Mouse (Mus musculus) lung, embryonic 16.5 days (tissue): ENCODE results near the gene Gm14151. TPM values are rescaled to one million over a fixed set of nuclear protein-coding genes. Genes with fewer than 3 reads are reported as not detected.
"Not testable (repeated sequence)": the region's sequence is repeated elsewhere in the genome, so short reads cannot be mapped to it uniquely, and the experiment has no call there.

Source experiments
- ATAC-seq: fragments of 200-750 bp; cut with Nextera tagmentation; 2 replicates; pipeline ENCODE4 v1.8.0; 2017; ENCODE audit warnings: low read depth, mild to moderate bottlenecking, moderate library complexity
- H3K27ac ChIP-seq: fragments of 300-500 bp; sonication (generic); 2 replicates; pipeline ENCODE4 v1.5.1; 2014; ENCODE audit warnings: mild to moderate bottlenecking, control low read depth, low read length
- H3K27me3 ChIP-seq: fragments of 300-500 bp; sonication (generic); 2 replicates; pipeline ENCODE4 v1.6.1; 2014; ENCODE audit warnings: low read depth, low read length, mixed read lengths; ENCODE audit not compliant: control insufficient read depth, insufficient read depth
- H3K36me3 ChIP-seq: fragments of 300-500 bp; sonication (generic); 2 replicates; pipeline ENCODE4 v1.6.1; 2014; ENCODE audit warnings: low read length; ENCODE audit not compliant: control insufficient read depth, insufficient read depth
- H3K4me1 ChIP-seq: fragments of 300-500 bp; sonication (generic); replicated peaks from 2 replicates; pipeline ENCODE4 v1.6.1; 2014; ENCODE audit warnings: low read length, mixed read lengths; ENCODE audit not compliant: control insufficient read depth, insufficient read depth
- H3K4me2 ChIP-seq: fragments of 300-500 bp; sonication (generic); 2 replicates; pipeline ENCODE4 v1.6.1; 2014; ENCODE audit warnings: low read depth, low read length, control low read depth
- H3K4me3 ChIP-seq: fragments of 300-500 bp; sonication (generic); 2 replicates; pipeline ENCODE4 v1.5.1; 2014; ENCODE audit warnings: mild to moderate bottlenecking, low read length, control low read depth
- H3K9ac ChIP-seq: fragments of 300-500 bp; sonication (generic); 2 replicates; pipeline ENCODE4 v1.6.1; 2014; ENCODE audit warnings: low read length, control low read depth
- H3K9me3 ChIP-seq: fragments of 300-500 bp; sonication (generic); 2 replicates; pipeline ENCODE4 v1.6.1; 2016; ENCODE audit warnings: low read length; ENCODE audit not compliant: control insufficient read depth
- WGBS: fragments of 180-500 bp; shearing (Covaris S2); extraction: QIAGEN DNeasy Blood & Tissue Kit; methylation state at CpG from one replicate; pipeline ENCODE4 v1.1.7; 2014; 5-methylcytosine and 5-hydroxymethylcytosine counted together
- polyA plus RNA-seq: library from polyadenylated mRNA; unstranded; fragments of >200 nt; fragmentation: Nextera tagmentation; extraction: Ambion mirVana; gene quantifications from 2 replicates; pipeline ENCODE4 v1.2.1, GENCODE M21; 2015

Gm14151 gene
- not detected in 2 replicates for polyA plus RNA-seq

- H3K9me3 ChIP-seq, H3K36me3 ChIP-seq, H3K4me2 ChIP-seq, H3K4me1 ChIP-seq, H3K27ac ChIP-seq, ATAC-seq, H3K9ac ChIP-seq, H3K27me3 ChIP-seq, H3K4me3 ChIP-seq: not testable (repeated sequence)
- no CpG with 5 or more reads among the region's 3 CpGs for WGBS
These were observed at the start of gene Gm14151 for GRCm38 (mm10) chr2:151092250-151092649. Gm14151 (minus strand) TSS chr2:151092350.

- WGBS, result no CpG with 5 or more reads among the region's 3 CpGs
- not testable (repeated sequence) for H3K27me3 ChIP-seq, H3K36me3 ChIP-seq, H3K9me3 ChIP-seq, H3K4me3 ChIP-seq, H3K9ac ChIP-seq, H3K4me1 ChIP-seq, ATAC-seq, H3K27ac ChIP-seq, H3K4me2 ChIP-seq
These were observed 5.8 kb upstream of the Gm14151 start, which contains the start of gene Gm14147 for GRCm38 (mm10) chr2:151097945-151098344. Gm14147 (plus strand) TSS chr2:151098245.

- H3K4me3 ChIP-seq, result no peak overlapping the region
- no peaks in the 10 kb centered on the region for H3K36me3 ChIP-seq
- no peak overlapping the region for H3K9ac ChIP-seq
- H3K27me3 ChIP-seq, result no peaks in the 10 kb centered on the region
- H3K9me3 ChIP-seq, result no peaks in the 10 kb centered on the region
- no peak overlapping the region for H3K27ac ChIP-seq
- WGBS, result 83% methylated on average over 1 of the region's 1 CpGs
- no peak for ATAC-seq
- no peaks in the 10 kb centered on the region for H3K4me1 ChIP-seq
- no peak overlapping the region for H3K4me2 ChIP-seq
These were observed 35.5 kb downstream of the Gm14151 start for GRCm38 (mm10) chr2:151056637-151057036.

- Histone ChIP-seq H3K4me1 (peaks cover 11% of the 10 kb centered on the region), H3K27me3 (no peaks in the 10 kb centered on the region), H3K4me3 (no peak overlapping the region), H3K9ac (no peak overlapping the region), H3K36me3 (no peaks in the 10 kb centered on the region), H3K4me2 (no peak overlapping the region), H3K27ac (no peak overlapping the region), H3K9me3 (no peaks in the 10 kb centered on the region)
- 94% methylated on average over 1 of the region's 1 CpGs for WGBS
- ATAC-seq, result no peak
These were observed 51.7 kb downstream of the Gm14151 start for GRCm38 (mm10) chr2:151040411-151040810.

- Histone ChIP-seq H3K4me2 (peak overlapping the region; percentile 84), H3K9me3 (no peaks in the 10 kb centered on the region), H3K4me3 (peak overlapping the region; percentile 82), H3K27me3 (no peaks in the 10 kb centered on the region), H3K27ac (peak overlapping the region; percentile 12; the same call in 1 of the 2 replicates), H3K4me1 (peaks cover 11% of the 10 kb centered on the region), H3K36me3 (no peaks in the 10 kb centered on the region), H3K9ac (peak overlapping the region; percentile 94)
- ATAC-seq, result peak; percentile 10
- 37% methylated on average over 8 of the region's 8 CpGs for WGBS
These were observed 52.4 kb downstream of the Gm14151 start for GRCm38 (mm10) chr2:151039726-151040125.

GRCm38 (mm10) chr2:151039232-151039695 lies 52.9 kb downstream of the Gm14151 start, which contains the start of the genes Ninl and Nanp:
Ninl (minus strand) TSS chr2:151039382.
Nanp (minus strand) TSS chr2:151039398.
- Histone ChIP-seq H3K4me3 (peak within 1 kb of the TSS; percentile 82), H3K4me2 (peak within 1 kb of the TSS; percentile 84), H3K9me3 (no peaks in the 10 kb centered on the region), H3K27ac (peak within 1 kb of the TSS; percentile 68), H3K4me1 (peaks cover 11% of the 10 kb centered on the region), H3K27me3 (no peaks in the 10 kb centered on the region), H3K9ac (peak within 1 kb of the TSS; percentile 94), H3K36me3 (no peaks in the 10 kb centered on the region)
- 0% methylated on average over 30 of the region's 34 CpGs for WGBS
- peak; percentile 98 for ATAC-seq

- H3K27me3 ChIP-seq, result no peaks in the 10 kb centered on the region
- peak; percentile 68 for ATAC-seq
- WGBS, result under 1% methylated on average over 30 of the region's 30 CpGs
These were observed 53.3 kb downstream of the Gm14151 start for GRCm38 (mm10) chr2:151038811-151039222.

GRCm38 (mm10) chr2:151037876-151038552 lies 54.1 kb downstream of the Gm14151 start:
- Histone ChIP-seq H3K27me3 (no peaks in the 10 kb centered on the region), H3K36me3 (no peaks in the 10 kb centered on the region), H3K9ac (peak overlapping the region; percentile 94), H3K4me2 (peak overlapping the region; percentile 84), H3K9me3 (no peaks in the 10 kb centered on the region), H3K4me3 (peak overlapping the region; percentile 82), H3K4me1 (peaks cover 11% of the 10 kb centered on the region), H3K27ac (peak overlapping the region; percentile 68; the same call in 1 of the 2 replicates)
- 43% methylated on average over 18 of the region's 18 CpGs for WGBS
- no peak for ATAC-seq

More at GRCm38 (mm10) chr2:151038811-151039222, 53.3 kb downstream of the Gm14151 start:
- Histone ChIP-seq H3K4me3 (peak overlapping the region; percentile 82), H3K4me1 (peaks cover 11% of the 10 kb centered on the region), H3K36me3 (no peaks in the 10 kb centered on the region), H3K9me3 (no peaks in the 10 kb centered on the region), H3K9ac (peak overlapping the region; percentile 94), H3K27ac (peak overlapping the region; percentile 68), H3K4me2 (peak overlapping the region; percentile 84)

- Histone ChIP-seq H3K4me3 (no peak overlapping the region), H3K27me3 (no peaks in the 10 kb centered on the region), H3K9ac (no peak overlapping the region), H3K36me3 (no peaks in the 10 kb centered on the region), H3K27ac (no peak overlapping the region), H3K9me3 (no peaks in the 10 kb centered on the region), H3K4me1 (peaks cover 11% of the 10 kb centered on the region), H3K4me2 (peak overlapping the region; percentile 84; the same call in 1 of the 2 replicates)
- 90% methylated on average over 1 of the region's 1 CpGs for WGBS
- ATAC-seq, result no peak
These were observed 54.9 kb downstream of the Gm14151 start for GRCm38 (mm10) chr2:151037292-151037691.
